Mouse (Mus musculus): ENCODE results near the gene Mbd5.
"Not testable (repeated sequence)": the region's sequence is repeated elsewhere in the genome, so short reads cannot be mapped to it uniquely, and the experiment has no call there.

Mbd5 gene

GRCm38 (mm10) chr2:49160232-49160947, 211.1 kb downstream of the Mbd5 start:
- no peak for DNase-seq (ENCODE audit: extremely low spot score, low spot score)

GRCm38 (mm10) chr2:49169766-49170165, 220.5 kb downstream of the Mbd5 start:
- DNase-seq (ENCODE audit: extremely low spot score, low spot score), result no peak

- no peak for DNase-seq (ENCODE audit: extremely low spot score, low spot score)
Measured at GRCm38 (mm10) chr2:49177015-49177414, 227.7 kb downstream of the Mbd5 start.

GRCm38 (mm10) chr2:49190984-49191383, 241.7 kb downstream of the Mbd5 start:
- no peak for DNase-seq (ENCODE audit: extremely low spot score, low spot score)

GRCm38 (mm10) chr2:49191695-49192094, 242.4 kb downstream of the Mbd5 start:
- DNase-seq (ENCODE audit: extremely low spot score, low spot score), result no peak

GRCm38 (mm10) chr2:49204081-49204480, 254.8 kb downstream of the Mbd5 start:
- DNase-seq (ENCODE audit: extremely low spot score, low spot score), result no peak

- DNase-seq (ENCODE audit: extremely low spot score, low spot score), result not testable (repeated sequence)
Measured at GRCm38 (mm10) chr2:49205692-49206091, 256.4 kb downstream of the Mbd5 start.

- no peak for DNase-seq (ENCODE audit: extremely low spot score, low spot score)
Measured at GRCm38 (mm10) chr2:49209349-49209748, 260.0 kb downstream of the Mbd5 start.

GRCm38 (mm10) chr2:49210408-49210807, 261.1 kb downstream of the Mbd5 start:
- no peak for DNase-seq (ENCODE audit: extremely low spot score, low spot score)

- DNase-seq (ENCODE audit: extremely low spot score, low spot score), result no peak
Measured at GRCm38 (mm10) chr2:49229725-49230124, 280.4 kb downstream of the Mbd5 start.

GRCm38 (mm10) chr2:49234064-49234463, 284.8 kb downstream of the Mbd5 start:
- no peak for DNase-seq (ENCODE audit: extremely low spot score, low spot score)

GRCm38 (mm10) chr2:49241715-49242114, 292.4 kb downstream of the Mbd5 start:
- no peak for DNase-seq (ENCODE audit: extremely low spot score, low spot score)

- no peak for DNase-seq (ENCODE audit: extremely low spot score, low spot score)
Measured at GRCm38 (mm10) chr2:49264092-49264491, 314.8 kb downstream of the Mbd5 start.

- peak; percentile 71 for DNase-seq (ENCODE audit: extremely low spot score, low spot score)
Measured at GRCm38 (mm10) chr2:49272295-49272967, 323.1 kb downstream of the Mbd5 start.

GRCm38 (mm10) chr2:49276017-49276722, 326.9 kb downstream of the Mbd5 start:
- DNase-seq (ENCODE audit: extremely low spot score, low spot score), result no peak

- DNase-seq (ENCODE audit: extremely low spot score, low spot score), result no peak
Measured at GRCm38 (mm10) chr2:49280496-49280895, 331.2 kb downstream of the Mbd5 start.

- no peak for DNase-seq (ENCODE audit: extremely low spot score, low spot score)
Measured at GRCm38 (mm10) chr2:49283583-49283982, 334.3 kb downstream of the Mbd5 start.

GRCm38 (mm10) chr2:49286965-49287364, 337.7 kb downstream of the Mbd5 start:
- no peak for DNase-seq (ENCODE audit: extremely low spot score, low spot score)

- no peak for DNase-seq (ENCODE audit: extremely low spot score, low spot score)
Measured at GRCm38 (mm10) chr2:49291709-49292108, 342.4 kb downstream of the Mbd5 start.

- DNase-seq (ENCODE audit: extremely low spot score, low spot score), result peak; percentile 79
Measured at GRCm38 (mm10) chr2:49312629-49313447, 363.5 kb downstream of the Mbd5 start.

GRCm38 (mm10) chr2:49333594-49333993, 384.3 kb downstream of the Mbd5 start:
- DNase-seq (ENCODE audit: extremely low spot score, low spot score), result no peak
